Mouse (Mus musculus): ENCODE results near the gene Uox.

GRCm38 (mm10) chr3:146602531-146602930 is 32.3 kb downstream of the Uox start:
- no peak for TF ChIP-seq POLR2A (IDR thresholded peaks at IDR 0.05; ENCODE audit: borderline replicate concordance, insufficient read depth, low read length)
- no peak for TF ChIP-seq CTCF (IDR thresholded peaks at IDR 0.05; ENCODE audit: borderline replicate concordance, insufficient read depth, low read depth, low read length)
